Mouse (Mus musculus) C2C12 (cell line): Measurements from ENCODE around the gene Chmp5. TPM values are rescaled to one million over a fixed set of nuclear protein-coding genes. Genes with fewer than 3 reads are reported as not detected.
A peak's percentile ranks its signal among the peaks of the same experiment; 100 is the strongest.

Source experiments
- H3K27me3 ChIP-seq: one replicate; pipeline ENCODE4 v1.6.1; 2011; ENCODE audit not compliant: control insufficient read depth, insufficient read depth, insufficient read length
- H3K36me3 ChIP-seq: one replicate; pipeline ENCODE4 v1.6.1; 2011; ENCODE audit not compliant: control insufficient read depth, insufficient read depth
- H3K4me3 ChIP-seq: one replicate; pipeline ENCODE4 v1.5.1; 2011; ENCODE audit warnings: mild to moderate bottlenecking, control low read depth; ENCODE audit not compliant: poor library complexity, insufficient read depth, severe bottlenecking
- H3K79me2 ChIP-seq: one replicate; pipeline ENCODE4 v1.6.1; 2011; ENCODE audit not compliant: control insufficient read depth, insufficient read depth
- H3K79me3 ChIP-seq: one replicate; pipeline ENCODE4 v1.6.1; 2011; ENCODE audit warnings: low read depth, control low read depth
- H3ac ChIP-seq: one replicate; pipeline ENCODE3; 2011; ENCODE audit warnings: low read depth; ENCODE audit not compliant: control insufficient read depth, insufficient read length
- CEBPB ChIP-seq: IDR thresholded peaks from one replicate; pipeline ENCODE4 v1.6.1; 2011; ENCODE audit warnings: low read depth, mild to moderate bottlenecking, control low read depth, moderate library complexity
- CTCF ChIP-seq: IDR thresholded peaks from one replicate; pipeline ENCODE4 v1.5.1; 2011; ENCODE audit not compliant: control insufficient read depth, insufficient read depth, insufficient read length
- FOSL1 ChIP-seq: IDR thresholded peaks from one replicate; pipeline ENCODE4 v1.8.0; 2011; ENCODE audit warnings: mild to moderate bottlenecking, low read length; ENCODE audit not compliant: poor library complexity, insufficient read depth, severe bottlenecking
- MAX ChIP-seq: IDR thresholded peaks from one replicate; pipeline ENCODE4 v1.6.1; 2011; ENCODE audit warnings: mild to moderate bottlenecking, control low read depth
- MYOD1 ChIP-seq: IDR thresholded peaks from one replicate; pipeline ENCODE4 v1.6.1; 2011; ENCODE audit warnings: low read depth; ENCODE audit not compliant: control insufficient read depth, insufficient read length
- MYOG ChIP-seq: IDR thresholded peaks from one replicate; pipeline ENCODE4 v1.6.1; 2011; ENCODE audit not compliant: control insufficient read depth, insufficient read length; ENCODE audit errors: extremely low read depth
- USF1 ChIP-seq: IDR thresholded peaks from one replicate; pipeline ENCODE4 v1.6.1; 2011; ENCODE audit warnings: low read depth, mild to moderate bottlenecking, control low read depth, moderate library complexity
- microRNA-seq: library from miRNA; unstranded; fragments of <30 nt; microRNA quantifications from one replicate; pipeline ENCODE4, GENCODE M21; 2019; ENCODE audit warnings: borderline microRNAs expressed
- polyA plus RNA-seq: library from polyadenylated mRNA; unstranded; fragments of >200 nt; fragmentation: generic; extraction: Trizol; gene quantifications from one replicate; pipeline ENCODE4 v1.2.1, GENCODE M21; 2012; ENCODE audit warnings: missing spikeins

Gene Chmp5
- polyA plus RNA-seq, 1 experiment: 48.8 TPM

GRCm38 (mm10) chr4:41013351-41013750 is 65.1 kb downstream of the Chmp5 start:
- H3K79me3 ChIP-seq: no peaks in the 10 kb centered on the region
- H3ac ChIP-seq: no peak overlapping the region
- no peaks in the 10 kb centered on the region for H3K27me3 ChIP-seq
- TF ChIP-seq CTCF (no peak), MYOG (no peak), CEBPB (no peak), MAX (no peak), USF1 (no peak), MYOD1 (no peak), FOSL1 (no peak)
- no peaks in the 10 kb centered on the region for H3K79me2 ChIP-seq
- peaks cover 72% of the 10 kb centered on the region for H3K36me3 ChIP-seq
- H3K4me3 ChIP-seq: no peak overlapping the region

Small RNA genes lying within 50 kb of the gene (microRNA-seq; reads per million reads assigned to microRNA genes)
- 1.3 reads per million, percentile 29 among the genes with 10 or more reads in this experiment for gene Mir3094

Other genes starting within 250 kb of the Chmp5 start
- 13.9 TPM for gene Aptx, start 245.2 kb upstream of the Chmp5 start, polyA plus RNA-seq
- 106 TPM for gene Dnaja1, start 226.3 kb upstream of the Chmp5 start, polyA plus RNA-seq
- 81.4 TPM for gene Smu1, start 190.5 kb upstream of the Chmp5 start, polyA plus RNA-seq
- 42.2 TPM for gene B4galt1, start 94.4 kb upstream of the Chmp5 start, polyA plus RNA-seq
- gene Spink4, start 28.4 kb upstream of the Chmp5 start, polyA plus RNA-seq: not detected
- 170 TPM for gene Bag1, start 113 bp upstream of the Chmp5 start, polyA plus RNA-seq
- gene Nfx1, start 22.5 kb downstream of the Chmp5 start, polyA plus RNA-seq: 29.0 TPM
- gene Aqp7, start 99.7 kb downstream of the Chmp5 start, polyA plus RNA-seq: not detected
- 0.06 TPM for gene Aqp3, start 149.8 kb downstream of the Chmp5 start, polyA plus RNA-seq
- 29.4 TPM for gene Nol6, start 176.0 kb downstream of the Chmp5 start, polyA plus RNA-seq
- 49.1 TPM for gene Ube2r2, start 187.3 kb downstream of the Chmp5 start, polyA plus RNA-seq